Mouse (Mus musculus): ENCODE results near the gene Kcnt1.
"Not testable (repeated sequence)": the region's sequence is repeated elsewhere in the genome, so short reads cannot be mapped to it uniquely, and the experiment has no call there.

The Kcnt1 gene

DNA sequence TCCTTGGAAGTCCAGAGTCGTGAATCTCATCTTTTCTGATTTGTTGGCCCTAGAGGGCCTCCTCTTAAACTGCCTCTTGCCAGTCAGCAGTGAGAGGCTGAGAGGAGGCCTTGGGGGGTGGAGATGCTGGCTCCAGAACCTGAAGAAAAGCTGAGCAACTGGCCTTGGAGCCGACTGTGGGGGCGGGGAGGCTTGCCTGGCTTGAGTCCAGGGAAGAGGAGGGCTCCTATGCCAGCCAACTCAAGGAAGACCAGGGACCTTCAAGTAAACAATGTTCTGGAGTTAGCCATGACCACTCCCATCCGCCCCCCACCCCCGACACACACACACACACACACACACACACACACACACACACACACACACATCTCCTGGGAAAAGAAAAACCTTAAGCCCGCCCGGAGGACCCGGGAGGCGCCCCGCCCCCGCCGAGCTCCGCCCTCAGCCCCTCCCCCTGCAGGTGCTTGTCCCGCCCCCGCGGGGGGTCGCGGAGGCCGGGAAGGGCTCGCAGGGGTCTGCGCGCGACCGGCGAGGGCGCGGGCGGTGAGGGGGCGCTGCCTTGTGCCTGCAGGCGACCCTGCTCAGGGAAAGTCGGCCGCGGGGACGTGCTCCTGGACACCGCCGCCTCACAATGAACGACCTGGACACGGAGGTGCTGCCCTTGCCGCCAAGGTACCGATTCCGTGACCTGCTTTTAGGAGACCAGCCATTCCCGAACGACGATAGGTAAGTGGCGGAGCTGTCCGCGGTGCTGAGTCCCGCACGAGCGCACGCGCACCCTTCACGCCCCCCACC lies at the start of gene Kcnt1:
Kcnt1 (plus strand) TSS at position 398 of the 795 bp plus-strand sequence.
- peak; percentile 26 for DNase-seq

DNA sequence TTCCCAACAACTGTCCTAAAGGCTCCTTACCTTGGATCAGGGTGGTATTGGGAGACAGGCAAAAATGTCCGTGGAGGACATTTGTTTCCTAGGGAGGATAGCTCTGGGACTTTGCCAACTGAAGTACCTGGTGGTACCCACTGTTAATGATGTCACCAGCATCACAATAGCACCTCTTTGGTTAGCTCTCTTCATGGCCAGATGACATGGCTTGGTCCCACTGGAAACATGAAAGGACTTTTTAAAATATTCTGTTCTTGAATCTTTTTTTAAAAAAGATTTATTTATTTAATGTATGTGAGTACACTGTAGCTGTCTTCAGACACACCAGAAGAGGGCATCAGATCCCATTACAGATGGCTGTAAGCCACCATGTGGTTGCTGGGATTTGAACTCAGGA lies 47.8 kb upstream of the Kcnt1 start, which contains the start of gene Glt6d1:
Glt6d1 (minus strand) TSS at position 101 of the 400 bp plus-strand sequence.
- DNase-seq: not testable (repeated sequence)

DNA sequence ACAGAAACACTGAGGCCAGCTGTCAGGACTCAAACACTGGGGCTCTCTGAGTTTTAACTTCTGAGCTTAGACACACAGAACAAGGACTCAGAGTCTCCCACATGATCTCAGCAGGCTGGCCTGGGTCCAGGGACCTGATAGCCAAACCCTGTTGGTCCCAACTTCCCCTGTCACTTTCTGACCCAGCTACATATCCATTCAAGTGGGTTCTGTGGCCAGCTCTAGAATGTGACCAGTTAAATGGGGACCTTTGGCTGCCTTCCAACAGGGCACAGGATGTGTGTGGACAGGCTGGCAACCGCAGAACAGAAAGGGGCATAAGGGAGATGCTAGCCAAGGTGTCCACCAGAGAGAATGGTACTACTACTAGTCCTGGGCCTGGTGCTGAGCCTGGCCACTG lies 40.7 kb upstream of the Kcnt1 start, which contains the start of gene Lcn9:
Lcn9 (plus strand) TSS at position 348 of the 400 bp plus-strand sequence.
- no peak for DNase-seq

DNA sequence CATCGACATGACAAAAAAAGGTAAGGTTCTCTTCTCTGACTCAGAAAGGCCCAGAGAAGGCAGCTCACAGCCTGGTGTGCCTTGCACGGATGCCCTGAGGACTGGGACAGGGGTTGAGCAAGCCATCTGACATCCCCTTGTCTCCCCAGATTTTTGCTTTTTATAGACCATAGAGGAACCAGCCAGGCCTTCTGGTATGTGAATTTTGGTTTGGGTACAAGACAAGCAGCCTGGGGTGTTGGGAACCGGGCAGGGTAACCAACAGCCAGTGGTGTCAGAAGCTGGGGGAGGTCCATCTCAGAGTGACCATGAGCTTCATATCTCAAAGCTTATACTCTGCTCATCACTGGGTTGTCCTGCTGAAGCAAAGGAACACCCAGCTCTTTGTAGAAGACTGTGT lies 38.8 kb upstream of the Kcnt1 start:
- no peak for DNase-seq

DNA sequence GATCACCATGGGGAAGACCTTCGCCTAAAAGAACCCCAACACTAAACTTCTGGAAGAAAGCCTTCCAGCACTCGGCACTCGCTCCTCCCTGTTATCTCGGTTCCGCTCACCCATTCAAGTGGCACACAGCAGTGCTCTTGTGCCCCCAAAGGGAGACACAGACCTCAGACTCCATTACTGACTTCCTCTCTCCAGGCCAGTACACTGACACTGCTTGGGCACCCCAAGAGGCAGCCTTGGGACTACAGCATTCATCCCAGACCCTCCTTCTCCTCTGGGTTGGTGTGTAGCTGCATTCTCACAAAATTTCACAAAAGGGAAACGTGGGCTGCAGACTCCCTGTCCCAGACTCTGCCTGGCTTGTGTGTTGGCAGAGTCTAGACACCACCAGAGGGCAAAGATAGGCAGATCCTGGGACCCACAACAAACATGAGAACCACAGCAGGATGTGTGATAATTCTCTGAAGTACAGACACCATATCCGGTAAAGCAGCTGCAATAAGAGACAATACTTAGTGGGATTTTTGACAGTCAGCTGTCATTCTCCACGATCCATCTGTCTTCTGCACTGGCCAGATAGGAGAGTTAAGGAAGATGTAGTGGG lies 35.1 kb upstream of the Kcnt1 start:
- DNase-seq: peak; percentile 59

DNA sequence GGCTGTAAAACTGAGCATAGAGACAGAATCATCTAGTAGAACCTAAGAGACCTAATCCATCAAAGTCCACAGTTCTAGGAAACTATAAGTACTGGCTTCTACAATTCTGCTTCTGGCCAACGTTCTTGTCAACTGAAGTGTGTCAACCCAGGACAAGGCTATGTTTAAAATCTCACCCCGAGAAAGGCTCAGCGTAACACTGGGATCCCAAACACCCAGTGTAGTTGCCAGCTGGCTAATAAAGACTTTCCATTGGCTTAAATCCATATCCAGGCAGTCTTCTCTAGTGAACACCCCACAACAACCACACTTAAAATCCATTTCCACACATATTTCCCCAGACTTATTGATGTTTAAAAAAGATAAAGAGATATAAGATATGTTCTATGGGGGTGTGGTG lies 32.7 kb upstream of the Kcnt1 start:
- no peak for DNase-seq

DNA sequence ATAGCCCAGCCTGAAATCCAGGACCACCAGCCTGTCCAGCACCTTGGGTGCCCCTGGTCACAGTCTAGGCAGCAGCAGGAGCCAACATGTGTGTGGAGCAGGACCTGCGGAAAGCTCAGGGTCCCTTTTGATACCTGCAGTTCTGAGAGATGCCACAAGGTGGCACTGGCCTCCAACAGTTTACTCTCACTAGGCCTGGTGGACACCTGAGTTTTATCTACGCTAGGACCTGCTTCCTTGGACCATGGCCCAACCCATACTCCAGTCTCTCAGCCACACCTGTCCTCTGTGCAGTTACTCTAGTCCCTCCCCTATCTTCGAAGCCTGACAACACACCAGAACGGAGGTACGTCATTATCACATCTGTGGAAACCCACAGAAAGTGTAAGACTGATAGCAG lies 27.2 kb upstream of the Kcnt1 start:
- DNase-seq: peak; percentile 63

DNA sequence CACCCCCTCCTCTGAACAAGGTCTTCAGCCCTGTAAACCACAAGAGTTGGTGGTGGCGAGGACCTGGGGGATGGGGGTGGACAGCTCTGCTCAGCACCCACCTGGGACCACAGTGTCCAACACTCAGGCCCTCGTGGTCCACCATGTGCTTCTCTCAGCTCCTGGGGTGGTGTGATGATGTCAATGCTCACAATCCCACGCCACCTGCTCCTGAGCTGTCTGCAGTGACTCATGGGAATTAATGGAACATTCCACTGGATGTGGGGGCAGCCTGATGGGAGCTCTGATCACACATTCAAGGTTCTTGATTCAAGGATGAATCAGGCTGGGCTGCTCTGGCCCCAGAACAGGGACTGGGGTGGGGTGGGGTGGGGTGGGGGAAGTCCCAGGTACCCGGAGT lies 21.4 kb upstream of the Kcnt1 start:
- no peak for DNase-seq

DNA sequence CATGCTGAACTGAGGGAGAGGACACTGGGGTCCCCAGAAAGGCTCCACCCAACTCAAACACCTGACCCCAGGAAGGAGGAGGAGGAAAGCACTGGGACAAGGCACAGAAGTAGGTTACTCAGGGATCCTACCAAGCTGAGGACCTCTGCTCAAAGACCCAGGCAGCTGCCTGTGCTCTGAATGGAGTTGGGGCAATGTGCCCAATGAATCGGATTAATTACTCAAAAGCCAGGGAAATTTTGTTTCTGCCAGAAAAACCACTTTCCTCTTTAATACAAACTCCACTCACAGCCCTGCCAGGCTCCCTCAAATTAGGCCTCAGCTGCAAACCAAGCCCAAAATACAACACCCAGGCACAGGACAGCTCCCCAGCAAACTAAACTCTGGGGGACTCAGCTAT lies 20.8 kb upstream of the Kcnt1 start:
- no peak for DNase-seq

DNA sequence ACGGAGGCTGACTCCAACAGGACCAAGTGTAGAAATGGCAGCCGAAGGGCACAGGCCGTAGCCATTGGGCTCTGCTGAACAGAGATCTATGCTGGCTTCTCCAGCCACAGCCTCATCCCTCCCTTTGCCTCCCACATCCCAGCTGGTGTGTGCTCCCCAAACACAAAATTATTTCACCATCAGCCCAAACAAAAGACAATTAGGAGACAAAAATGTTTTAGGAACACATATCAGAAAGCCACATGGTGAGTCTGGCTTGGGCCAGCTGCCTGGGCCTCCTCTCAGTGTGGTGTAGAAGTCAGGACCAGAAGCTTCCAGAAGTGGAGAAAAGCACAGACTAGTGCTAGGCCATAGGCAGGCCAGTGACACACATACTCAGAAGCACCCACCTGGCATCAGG lies 19.4 kb upstream of the Kcnt1 start:
- DNase-seq: no peak

DNA sequence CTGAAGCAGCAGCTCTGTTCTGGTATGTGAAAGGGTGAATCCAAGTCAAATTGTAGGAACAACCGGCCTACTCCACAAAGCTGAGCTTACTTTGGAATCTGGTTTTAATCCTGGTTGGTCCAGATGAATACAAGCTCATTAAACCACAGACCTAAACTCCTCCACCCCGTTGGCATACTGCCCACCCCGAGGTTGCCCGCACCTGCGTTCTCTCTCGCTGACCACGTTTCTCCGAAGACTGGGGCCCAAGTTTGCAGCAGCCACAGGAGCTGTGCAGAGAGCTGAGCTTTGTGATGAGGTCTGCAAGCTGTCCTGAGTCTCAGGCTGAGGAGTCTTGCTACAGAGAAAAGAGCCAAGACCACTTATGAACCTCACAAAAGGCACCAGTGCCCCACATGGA lies 17.0 kb upstream of the Kcnt1 start:
- no peak for DNase-seq

DNA sequence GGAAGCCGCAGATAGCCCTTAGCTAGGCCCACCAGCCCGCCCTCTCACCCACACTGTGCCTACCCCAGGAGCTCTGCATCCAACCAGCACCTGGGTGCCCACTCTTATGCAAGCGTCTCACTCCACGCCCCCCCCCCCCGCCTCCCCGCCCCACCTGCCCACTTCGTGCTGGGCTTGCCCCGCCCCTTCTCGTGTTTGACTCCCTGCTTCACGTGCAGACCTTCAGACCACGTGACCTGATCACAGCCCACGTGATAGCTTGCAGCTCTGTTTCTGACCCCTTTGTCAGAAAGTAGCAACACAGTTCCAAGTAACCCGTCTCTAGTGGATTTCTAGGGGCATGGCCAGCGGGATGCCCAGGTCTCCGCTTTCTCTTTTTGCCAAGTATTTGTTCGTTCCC lies 16.3 kb upstream of the Kcnt1 start, which contains the start of gene Sohlh1:
Sohlh1 (minus strand) TSS at position 23 of the 400 bp plus-strand sequence.
- no peak for DNase-seq

DNA sequence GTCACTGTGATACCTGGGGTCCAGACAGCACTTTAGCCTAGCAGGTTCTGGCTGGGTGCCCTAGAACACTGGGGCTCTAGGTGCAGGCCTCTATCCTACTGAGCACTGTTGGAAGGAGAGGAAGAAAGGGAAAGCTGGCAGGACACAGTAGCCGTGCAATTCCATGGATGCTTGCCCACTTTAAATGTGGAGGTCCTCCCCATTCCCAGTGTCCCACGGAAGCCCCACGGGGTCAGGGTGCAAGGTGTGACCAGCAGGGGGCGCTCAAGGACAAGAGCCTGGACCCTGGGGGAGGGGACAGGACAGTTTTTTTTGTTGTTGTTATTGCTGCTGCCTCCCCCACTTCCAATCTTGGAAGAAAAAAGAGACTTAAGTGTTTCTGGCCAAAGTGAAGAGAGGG lies 13.2 kb upstream of the Kcnt1 start:
- DNase-seq: peak; percentile 70

DNA sequence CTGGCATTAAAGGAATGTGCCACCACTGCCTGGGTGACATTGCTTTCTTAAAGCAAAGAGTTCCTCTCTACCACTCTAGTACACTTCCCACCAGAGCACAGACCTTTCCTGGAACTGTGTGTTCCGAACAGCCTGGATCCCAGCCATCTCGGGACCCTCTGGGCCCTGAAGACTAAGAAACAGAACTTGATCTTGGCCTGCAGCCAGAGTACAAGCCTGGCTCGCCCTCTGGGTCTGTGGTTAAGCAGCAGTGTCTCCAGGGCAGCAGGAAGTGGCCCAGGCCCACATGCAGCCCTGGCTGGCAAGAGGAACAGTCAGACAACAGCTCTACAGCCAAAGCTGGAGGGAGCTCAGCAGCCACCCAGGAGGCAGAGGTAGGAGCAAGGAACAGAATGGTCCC lies 10.9 kb upstream of the Kcnt1 start:
- no peak for DNase-seq

DNA sequence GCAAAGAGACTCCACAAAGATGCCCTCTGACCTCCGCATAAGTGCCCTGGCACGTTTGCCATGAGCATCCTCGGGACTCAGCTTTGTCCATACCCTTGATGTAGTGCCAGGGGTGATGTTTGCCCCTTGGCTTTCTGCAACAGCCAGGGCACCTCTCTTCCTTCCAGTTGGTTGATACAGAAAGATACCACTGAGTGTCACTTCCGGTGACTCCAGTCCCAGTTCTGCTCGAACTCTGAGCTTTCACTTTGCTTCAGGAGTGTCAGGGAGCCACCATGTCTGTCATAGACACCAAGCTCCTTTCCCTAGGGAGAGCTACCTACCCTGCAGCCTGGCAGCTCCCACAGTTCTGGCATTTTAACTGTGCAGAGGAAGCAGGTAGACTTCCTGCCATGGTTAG lies 9.5 kb upstream of the Kcnt1 start:
- no peak for DNase-seq

DNA sequence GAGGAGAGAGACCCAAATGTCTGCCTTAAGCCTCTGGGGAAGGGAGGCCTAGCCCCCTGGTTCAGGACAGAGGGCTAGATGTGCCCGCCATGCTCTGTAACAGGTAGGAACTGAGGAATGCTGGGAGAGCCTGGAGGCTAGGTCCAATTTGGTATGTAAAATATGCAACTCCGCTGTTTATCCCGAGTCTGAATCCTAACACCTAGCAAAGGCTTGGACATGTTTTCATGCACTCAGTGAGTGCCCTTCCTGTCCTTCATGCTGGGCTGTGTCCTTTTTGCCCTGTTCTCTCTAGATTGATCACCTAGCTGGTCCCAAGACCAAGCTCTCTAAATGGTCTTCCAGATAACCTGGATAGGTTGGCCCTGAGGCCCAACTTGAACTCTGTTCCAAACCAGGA lies 3.6 kb upstream of the Kcnt1 start:
- no peak for DNase-seq

DNA sequence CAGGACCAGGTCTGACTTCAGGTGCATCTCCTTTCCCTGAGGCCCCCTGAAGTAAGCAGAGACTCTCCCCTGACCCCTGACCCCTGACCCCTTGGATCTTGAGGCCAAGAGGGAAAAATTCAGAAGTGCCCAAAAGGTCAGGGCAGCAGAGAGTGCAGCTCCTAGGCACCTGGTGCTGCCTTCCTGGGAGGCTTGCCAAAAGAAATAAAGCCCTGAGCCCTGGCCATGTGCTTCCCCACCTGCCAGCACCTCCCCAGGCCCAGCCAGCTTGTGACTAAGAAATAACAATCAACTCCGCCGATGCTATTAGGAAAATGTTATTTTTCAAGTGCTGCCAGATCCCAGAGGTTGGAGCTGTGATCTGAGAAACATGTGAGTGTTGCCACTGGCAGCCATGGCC lies 1.5 kb upstream of the Kcnt1 start:
- DNase-seq: no peak

DNA sequence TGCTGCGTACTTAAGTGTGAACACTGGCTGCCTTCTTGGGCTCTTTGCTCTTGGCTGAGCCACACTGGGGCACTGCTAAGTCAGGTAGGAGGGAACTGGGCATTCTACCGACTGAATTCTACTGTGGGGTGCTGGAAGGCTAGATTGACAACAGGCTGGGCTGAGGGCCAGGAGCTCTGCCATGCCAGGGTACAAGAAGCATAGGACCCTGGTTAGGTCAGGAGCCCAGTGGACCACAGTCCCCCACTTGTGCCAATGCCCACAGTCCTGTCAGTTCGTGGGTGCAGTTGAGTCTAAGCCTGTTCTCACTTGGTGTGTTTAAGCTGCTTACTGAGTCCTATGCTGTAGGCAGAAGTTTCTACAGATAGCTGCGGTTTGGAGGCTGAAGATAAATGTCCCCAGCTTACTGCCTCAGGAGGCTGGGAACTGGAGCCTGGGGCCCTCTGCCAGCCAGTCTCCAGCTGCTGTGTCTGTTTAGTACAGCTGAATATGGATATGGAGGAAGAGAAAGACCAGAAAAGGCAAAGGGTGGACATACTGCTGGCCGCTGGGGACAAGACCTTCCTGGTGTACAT lies 751 bp upstream of the Kcnt1 start:
- no peak for DNase-seq

DNA sequence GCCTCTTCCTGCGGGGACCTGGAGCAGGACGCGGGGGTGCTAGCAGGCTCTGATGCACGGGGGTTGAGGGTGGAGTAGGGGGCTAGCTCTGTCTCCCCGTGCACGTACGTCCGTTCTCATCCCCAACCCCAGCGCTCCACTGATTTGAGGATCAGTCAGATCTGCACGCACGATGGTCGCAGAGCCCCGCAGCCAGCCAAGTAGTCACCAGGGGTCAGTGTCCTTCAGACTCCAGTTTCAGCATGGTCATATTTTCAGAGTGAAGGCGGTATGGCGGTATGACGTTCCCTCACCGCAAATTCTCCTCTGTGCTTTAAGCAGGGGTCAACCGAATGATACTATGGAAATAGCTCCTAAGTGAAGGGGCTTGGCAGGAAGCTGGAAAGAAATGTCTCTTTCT lies 696 bp downstream of the Kcnt1 start:
- no peak for DNase-seq

DNA sequence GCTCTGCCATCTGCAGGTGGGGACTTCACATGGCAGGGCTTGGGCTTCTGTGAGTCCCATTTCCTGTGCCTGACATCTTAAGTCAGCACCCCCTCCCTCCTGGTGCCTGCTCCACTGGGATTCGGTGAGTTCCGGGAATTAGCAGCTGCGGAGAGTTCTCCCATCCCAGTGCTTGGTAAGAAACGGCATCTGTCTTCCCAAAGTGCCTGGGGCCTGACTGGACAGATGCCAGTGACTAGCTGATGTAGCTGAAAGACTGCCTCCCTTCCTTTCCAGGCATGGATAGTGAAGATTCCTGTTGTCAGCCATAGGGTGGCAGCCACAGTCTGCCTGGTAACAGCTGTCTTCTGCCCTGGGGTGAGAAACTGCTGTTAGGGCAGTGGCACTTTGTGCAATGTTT lies 1.9 kb downstream of the Kcnt1 start:
- no peak for DNase-seq

DNA sequence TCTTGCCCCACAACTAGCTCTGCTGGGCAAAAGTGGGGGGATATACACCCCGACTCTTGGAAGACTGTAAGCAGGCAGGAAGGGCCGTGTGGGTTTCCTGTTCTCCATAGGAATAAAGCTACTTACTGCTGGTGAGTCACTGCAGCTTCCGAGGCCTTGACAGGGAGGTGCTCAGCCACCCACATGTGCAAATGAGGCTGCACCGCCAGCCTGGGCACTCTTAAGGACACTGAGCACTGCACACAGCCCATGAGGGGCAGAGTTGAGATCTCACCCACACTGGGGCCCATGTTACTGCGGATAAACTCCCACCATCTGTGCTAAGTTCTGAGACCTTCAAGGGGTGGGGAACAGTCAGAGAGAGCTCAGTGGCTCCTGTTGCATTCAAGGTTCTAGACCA lies 3.1 kb downstream of the Kcnt1 start:
- DNase-seq: no peak

DNA sequence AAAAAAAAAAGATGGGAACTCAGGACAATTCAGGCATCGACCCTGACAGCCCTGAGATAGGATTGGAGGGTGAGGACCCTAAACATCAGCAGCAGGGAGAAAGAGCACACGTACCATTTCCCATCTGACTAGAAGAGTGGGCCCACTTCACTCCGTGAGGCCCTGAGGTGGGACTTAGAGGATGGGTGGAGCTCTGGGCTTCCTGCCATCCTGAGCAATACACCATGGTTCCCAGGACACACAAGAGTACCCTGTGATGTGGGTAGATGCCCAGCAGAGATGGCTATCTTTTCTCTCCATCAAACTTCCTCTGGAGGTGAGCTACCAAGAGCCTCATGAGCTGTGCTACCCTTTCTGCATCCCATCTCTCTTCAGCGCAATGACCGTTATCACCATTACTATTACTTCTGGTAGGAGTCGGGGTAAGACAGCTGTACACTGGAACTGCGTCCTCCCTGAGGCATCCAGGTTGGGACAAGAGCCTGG lies 13.8 kb downstream of the Kcnt1 start:
- no peak for DNase-seq

DNA sequence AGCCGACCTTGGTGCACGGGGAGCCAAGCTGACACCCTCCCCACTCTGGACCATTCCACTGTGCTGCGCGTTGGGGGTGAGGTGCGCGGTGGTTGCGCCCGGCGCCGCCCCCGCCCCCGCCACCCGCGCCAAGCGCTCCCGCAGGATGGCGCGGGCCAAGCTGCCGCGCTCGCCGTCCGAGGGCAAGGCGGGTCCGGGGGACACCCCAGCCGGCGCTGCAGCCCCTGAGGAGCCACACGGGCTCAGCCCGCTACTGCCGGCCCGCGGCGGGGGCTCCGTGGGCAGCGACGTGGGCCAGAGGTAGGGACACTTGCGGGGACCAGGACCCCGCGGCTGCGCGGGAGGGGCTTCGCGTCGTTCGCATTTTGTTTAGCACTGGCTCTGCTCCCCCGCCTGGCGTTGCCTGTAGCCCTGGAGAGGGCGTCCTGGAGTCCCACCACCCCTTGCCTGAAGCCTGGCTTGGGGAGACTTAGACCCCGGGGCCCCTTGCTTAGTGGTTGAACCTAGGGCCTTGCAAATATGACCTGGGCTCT lies 14.3 kb downstream of the Kcnt1 start:
- DNase-seq: no peak

DNA sequence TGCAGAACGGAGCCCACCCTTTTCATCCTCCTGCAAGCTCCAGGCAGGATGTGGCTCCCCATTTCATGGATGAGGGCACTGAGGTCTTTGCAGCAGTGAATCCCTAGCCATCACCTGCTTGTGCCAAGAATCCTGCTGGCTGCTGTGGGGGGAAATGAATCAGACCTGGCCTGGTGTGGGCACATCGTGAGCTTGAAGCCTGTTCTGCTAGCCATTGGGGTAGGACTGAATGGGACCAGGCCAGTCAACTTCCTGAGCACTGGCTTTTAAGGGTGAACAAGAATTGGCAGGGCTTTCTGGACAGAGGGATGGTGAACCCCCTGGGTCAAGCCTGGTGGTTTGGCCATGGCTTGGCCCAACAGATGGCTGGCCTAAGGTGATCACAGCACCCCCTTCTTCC lies 15.0 kb downstream of the Kcnt1 start:
- no peak for DNase-seq
